Mouse (Mus musculus): Measurements from ENCODE around the gene Ccdc58. TPM values are rescaled to one million over a fixed set of nuclear protein-coding genes. Genes with fewer than 3 reads are reported as not detected.
"Not testable (repeated sequence)": the region's sequence is repeated elsewhere in the genome, so short reads cannot be mapped to it uniquely, and the experiment has no call there.

Ccdc58 gene
- 82.1 and 83.8 TPM in 2 replicates for polyA plus RNA-seq (2015; fragmentation: Nextera tagmentation; extraction: Ambion mirVana)

DNA sequence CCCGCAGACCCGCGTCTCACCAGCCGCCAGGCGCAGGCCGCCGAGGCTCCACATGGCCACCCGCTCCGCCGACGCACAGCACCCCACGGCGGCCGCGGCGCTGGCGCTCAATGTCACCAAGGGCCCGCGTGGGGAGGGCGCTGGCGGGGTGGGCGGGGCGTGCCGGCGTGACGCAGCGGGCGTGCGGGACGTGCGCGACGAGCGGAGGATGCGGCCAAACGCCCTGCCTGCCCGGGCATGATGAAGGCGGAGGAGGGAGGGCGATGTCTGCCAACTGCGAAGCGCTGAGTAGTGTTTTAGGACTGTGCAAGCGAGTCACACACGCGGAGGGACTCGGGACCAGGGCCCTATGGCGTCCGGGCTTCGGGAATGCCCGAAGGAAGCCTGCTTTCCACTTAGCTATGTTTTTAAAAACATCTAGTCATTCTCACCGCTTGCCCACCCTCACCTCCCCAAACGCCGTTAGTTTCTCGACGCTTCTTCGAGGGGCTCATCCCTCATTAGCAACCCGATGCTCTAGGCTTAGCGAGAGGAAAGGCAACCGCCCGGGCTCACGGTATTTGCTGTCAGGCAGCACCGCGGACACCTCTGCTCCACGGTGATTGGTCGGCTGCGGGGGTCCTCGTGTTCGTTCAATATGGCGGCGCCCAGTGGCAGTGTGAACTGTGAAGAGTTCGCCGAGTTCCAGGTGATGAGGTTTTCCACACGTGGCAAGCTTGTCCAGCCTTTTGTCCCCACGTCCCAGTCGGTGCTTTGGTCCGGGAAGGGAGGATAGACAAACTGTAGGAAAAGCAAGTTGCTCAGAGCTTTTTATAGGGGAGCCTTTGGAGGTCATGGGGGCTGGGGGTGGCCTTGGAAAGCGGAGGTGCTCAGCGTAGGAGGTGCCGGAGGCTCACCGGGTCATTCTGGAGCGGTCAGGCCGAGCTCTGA, at the start of gene Ccdc58, which contains the start of gene Fam162a:
Gene Ccdc58, plus strand, starts transcription at position 236 of the 930 bp plus-strand sequence.
Gene Fam162a, minus strand, starts transcription at position 145 of the 930 bp plus-strand sequence.
- no peaks in the 10 kb centered on the region for H3K9me3 ChIP-seq (replicated peaks; ENCODE audit: control insufficient read depth, low read length)
- ATAC-seq (ENCODE audit: insufficient read depth, low FRiP score) = peak; percentile 94
- H3K9ac ChIP-seq (ENCODE audit: low read length) = peak within 1 kb of the TSS; percentile 87
- H3K4me1 ChIP-seq (ENCODE audit: control insufficient read depth, insufficient read depth, low read length) = peaks cover 17% of the 10 kb centered on the region
- peak within 1 kb of the TSS; percentile 67 for H3K4me2 ChIP-seq (ENCODE audit: low read depth, low read length)
- H3K27ac ChIP-seq (ENCODE audit: low read length) = peak within 1 kb of the TSS; percentile 99
- H3K4me3 ChIP-seq (replicated peaks; ENCODE audit: low read length) = peak within 1 kb of the TSS; percentile 90
- no peaks in the 10 kb centered on the region for H3K36me3 ChIP-seq (ENCODE audit: control insufficient read depth, insufficient read depth, low read length)
- H3K27me3 ChIP-seq (ENCODE audit: control insufficient read depth, insufficient read depth, low read length) = no peaks in the 10 kb centered on the region
- WGBS = under 1% methylated on average over 81 of the region's 81 CpGs

DNA sequence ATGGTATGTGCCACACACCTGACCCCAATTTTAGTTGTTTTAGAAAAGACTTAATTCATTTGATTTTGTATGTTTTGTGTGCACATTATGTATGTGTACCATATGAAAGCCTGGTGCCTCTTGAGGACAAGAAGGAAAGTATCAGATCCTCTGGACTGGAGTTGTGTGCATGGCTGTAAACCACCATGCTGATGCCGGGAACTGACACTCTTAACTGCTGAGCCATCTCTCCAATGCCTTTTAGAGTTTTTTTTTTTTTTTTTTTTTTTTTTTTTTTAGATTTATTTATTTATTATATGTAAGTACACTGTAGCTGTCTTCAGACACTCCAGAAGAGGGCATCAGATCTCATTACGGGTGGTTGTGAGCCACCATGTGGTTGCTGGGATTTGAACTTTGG, 43.4 kb upstream of the Ccdc58 start:
- not testable (repeated sequence) for H3K9me3 ChIP-seq (replicated peaks; ENCODE audit: control insufficient read depth, low read length); ATAC-seq (ENCODE audit: insufficient read depth, low FRiP score); H3K4me3 ChIP-seq (replicated peaks; ENCODE audit: low read length); H3K4me2 ChIP-seq (ENCODE audit: low read depth, low read length); H3K27ac ChIP-seq (ENCODE audit: low read length); H3K9ac ChIP-seq (ENCODE audit: low read length); H3K27me3 ChIP-seq (ENCODE audit: control insufficient read depth, insufficient read depth, low read length); H3K4me1 ChIP-seq (ENCODE audit: control insufficient read depth, insufficient read depth, low read length)
- peaks cover 11% of the 10 kb centered on the region for H3K36me3 ChIP-seq (ENCODE audit: control insufficient read depth, insufficient read depth, low read length)
- 89% methylated on average over 1 of the region's 2 CpGs for WGBS

DNA sequence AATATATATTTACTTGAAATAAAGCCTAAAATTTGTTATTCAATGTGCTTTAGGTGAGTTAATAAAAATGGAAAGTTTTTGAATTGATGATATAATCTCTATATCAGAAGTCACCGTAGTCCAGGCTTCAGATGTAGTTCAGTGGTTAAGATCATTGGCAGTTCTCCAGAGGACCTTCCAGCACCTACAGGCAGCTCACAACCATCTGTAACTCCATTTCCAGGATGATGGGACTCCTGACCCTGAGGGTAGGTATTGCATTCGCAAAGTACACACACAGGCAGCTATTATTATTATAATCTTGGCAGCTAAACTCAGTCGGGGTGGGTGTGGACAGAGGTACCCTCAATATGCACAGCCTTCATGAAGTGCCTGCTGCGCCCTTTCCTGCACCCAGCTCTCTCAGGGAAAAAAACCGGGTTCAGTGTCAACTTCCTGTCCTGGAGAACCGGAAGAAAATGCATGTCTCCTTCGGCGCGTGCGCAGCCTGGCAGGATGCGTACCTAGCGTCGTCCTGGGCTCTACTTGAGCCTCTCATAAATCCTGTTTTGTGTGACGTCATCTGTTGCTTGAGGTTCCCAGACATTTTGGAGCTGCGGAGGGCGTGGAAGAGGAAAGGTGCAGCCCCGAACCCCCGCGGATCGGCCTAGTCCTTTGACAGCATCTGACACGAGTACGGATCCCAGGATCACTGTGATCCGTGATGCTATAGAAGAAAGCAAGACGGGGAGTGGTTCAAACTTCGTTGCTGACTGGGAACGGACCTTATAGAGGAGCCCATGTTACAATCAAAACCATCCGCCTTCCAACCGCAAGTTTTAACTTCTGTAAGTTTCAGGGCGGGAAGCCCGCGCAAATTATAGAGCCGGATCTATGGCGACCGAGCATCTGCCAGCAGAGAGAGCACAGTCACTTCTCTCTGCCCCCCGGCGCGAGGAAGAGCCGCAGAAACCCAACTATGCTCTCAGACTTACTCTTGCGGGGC, 30.6 kb upstream of the Ccdc58 start, which contains the start of gene Wdr5b:
Gene Wdr5b, plus strand, starts transcription at position 551 of the 985 bp plus-strand sequence.
- no peaks in the 10 kb centered on the region for H3K9me3 ChIP-seq (replicated peaks; ENCODE audit: control insufficient read depth, low read length)
- H3K4me1 ChIP-seq (ENCODE audit: control insufficient read depth, insufficient read depth, low read length) = peaks cover 12% of the 10 kb centered on the region
- H3K36me3 ChIP-seq (ENCODE audit: control insufficient read depth, insufficient read depth, low read length) = peaks cover 16% of the 10 kb centered on the region
- 1% methylated on average over 39 of the region's 39 CpGs for WGBS
- peak within 1 kb of the TSS; percentile 87 for H3K27ac ChIP-seq (ENCODE audit: low read length)
- H3K9ac ChIP-seq (ENCODE audit: low read length) = peak within 1 kb of the TSS; percentile 85
- peak; percentile 98 for ATAC-seq (ENCODE audit: insufficient read depth, low FRiP score)
- H3K4me3 ChIP-seq (replicated peaks; ENCODE audit: low read length) = peak within 1 kb of the TSS; percentile 73
- H3K27me3 ChIP-seq (ENCODE audit: control insufficient read depth, insufficient read depth, low read length) = no peaks in the 10 kb centered on the region
- H3K4me2 ChIP-seq (ENCODE audit: low read depth, low read length) = peak within 1 kb of the TSS; percentile 69

DNA sequence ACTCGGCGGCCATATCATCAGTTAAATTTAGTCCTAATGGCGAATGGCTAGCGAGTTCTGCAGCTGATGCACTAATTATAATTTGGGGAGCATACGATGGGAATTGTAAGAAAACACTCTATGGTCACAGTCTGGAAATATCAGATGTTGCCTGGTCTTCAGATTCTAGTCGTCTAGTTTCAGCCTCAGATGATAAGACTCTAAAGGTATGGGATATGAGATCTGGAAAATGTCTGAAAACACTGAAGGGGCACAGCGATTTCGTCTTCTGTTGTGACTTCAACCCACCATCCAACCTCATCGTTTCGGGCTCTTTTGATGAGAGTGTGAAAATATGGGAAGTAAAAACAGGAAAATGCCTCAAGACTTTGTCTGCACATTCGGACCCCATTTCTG, 29.9 kb upstream of the Ccdc58 start:
- Histone ChIP-seq H3K9ac (ENCODE audit: low read length) (peak overlapping the region; percentile 85), H3K36me3 (ENCODE audit: control insufficient read depth, insufficient read depth, low read length) (peaks cover 16% of the 10 kb centered on the region), H3K27ac (ENCODE audit: low read length) (peak overlapping the region; percentile 87), H3K9me3 (replicated peaks; ENCODE audit: control insufficient read depth, low read length) (no peaks in the 10 kb centered on the region), H3K27me3 (ENCODE audit: control insufficient read depth, insufficient read depth, low read length) (no peaks in the 10 kb centered on the region), H3K4me2 (ENCODE audit: low read depth, low read length) (peak overlapping the region; percentile 69), H3K4me1 (ENCODE audit: control insufficient read depth, insufficient read depth, low read length) (peaks cover 12% of the 10 kb centered on the region), H3K4me3 (replicated peaks; ENCODE audit: low read length) (peak overlapping the region; percentile 73)
- WGBS = 26% methylated on average over 11 of the region's 11 CpGs
- no peak for ATAC-seq (ENCODE audit: insufficient read depth, low FRiP score)

- Histone ChIP-seq H3K36me3 (ENCODE audit: control insufficient read depth, insufficient read depth, low read length) (peaks cover 24% of the 10 kb centered on the region), H3K4me3 (replicated peaks; ENCODE audit: low read length) (no peak overlapping the region), H3K27ac (ENCODE audit: low read length) (no peak overlapping the region), H3K27me3 (ENCODE audit: control insufficient read depth, insufficient read depth, low read length) (no peaks in the 10 kb centered on the region), H3K4me2 (ENCODE audit: low read depth, low read length) (no peak overlapping the region), H3K9me3 (replicated peaks; ENCODE audit: control insufficient read depth, low read length) (no peaks in the 10 kb centered on the region), H3K9ac (ENCODE audit: low read length) (no peak overlapping the region), H3K4me1 (ENCODE audit: control insufficient read depth, insufficient read depth, low read length) (peaks cover 12% of the 10 kb centered on the region)
- WGBS = 86% methylated on average over 10 of the region's 10 CpGs
- no peak for ATAC-seq (ENCODE audit: insufficient read depth, low FRiP score)
Observed at GRCm38 (mm10) chr16:36043073-36043472, 28.4 kb upstream of the Ccdc58 start.

GRCm38 (mm10) chr16:36043964-36044363, 27.5 kb upstream of the Ccdc58 start:
- Histone ChIP-seq H3K9me3 (replicated peaks; ENCODE audit: control insufficient read depth, low read length) (no peaks in the 10 kb centered on the region), H3K36me3 (ENCODE audit: control insufficient read depth, insufficient read depth, low read length) (peaks cover 33% of the 10 kb centered on the region), H3K9ac (ENCODE audit: low read length) (no peak overlapping the region), H3K4me3 (replicated peaks; ENCODE audit: low read length) (no peak overlapping the region), H3K4me1 (ENCODE audit: control insufficient read depth, insufficient read depth, low read length) (peaks cover 12% of the 10 kb centered on the region), H3K27me3 (ENCODE audit: control insufficient read depth, insufficient read depth, low read length) (no peaks in the 10 kb centered on the region), H3K4me2 (ENCODE audit: low read depth, low read length) (no peak overlapping the region), H3K27ac (ENCODE audit: low read length) (no peak overlapping the region)
- WGBS = 88% methylated on average over 4 of the region's 4 CpGs
- ATAC-seq (ENCODE audit: insufficient read depth, low FRiP score) = no peak

- H3K27ac ChIP-seq (ENCODE audit: low read length) = no peak overlapping the region
- H3K4me1 ChIP-seq (ENCODE audit: control insufficient read depth, insufficient read depth, low read length) = peaks cover 1% of the 10 kb centered on the region; the same call in 1 of the 2 replicates
- peaks cover 54% of the 10 kb centered on the region for H3K36me3 ChIP-seq (ENCODE audit: control insufficient read depth, insufficient read depth, low read length)
- no peak overlapping the region for H3K9ac ChIP-seq (ENCODE audit: low read length)
- no peak overlapping the region for H3K4me2 ChIP-seq (ENCODE audit: low read depth, low read length)
- ATAC-seq (ENCODE audit: insufficient read depth, low FRiP score) = no peak
- no peaks in the 10 kb centered on the region for H3K27me3 ChIP-seq (ENCODE audit: control insufficient read depth, insufficient read depth, low read length)
- H3K4me3 ChIP-seq (replicated peaks; ENCODE audit: low read length) = no peak overlapping the region
- 92% methylated on average over 4 of the region's 4 CpGs for WGBS
- H3K9me3 ChIP-seq (replicated peaks; ENCODE audit: control insufficient read depth, low read length) = no peaks in the 10 kb centered on the region
Observed at GRCm38 (mm10) chr16:36047538-36047937, 23.9 kb upstream of the Ccdc58 start.

DNA sequence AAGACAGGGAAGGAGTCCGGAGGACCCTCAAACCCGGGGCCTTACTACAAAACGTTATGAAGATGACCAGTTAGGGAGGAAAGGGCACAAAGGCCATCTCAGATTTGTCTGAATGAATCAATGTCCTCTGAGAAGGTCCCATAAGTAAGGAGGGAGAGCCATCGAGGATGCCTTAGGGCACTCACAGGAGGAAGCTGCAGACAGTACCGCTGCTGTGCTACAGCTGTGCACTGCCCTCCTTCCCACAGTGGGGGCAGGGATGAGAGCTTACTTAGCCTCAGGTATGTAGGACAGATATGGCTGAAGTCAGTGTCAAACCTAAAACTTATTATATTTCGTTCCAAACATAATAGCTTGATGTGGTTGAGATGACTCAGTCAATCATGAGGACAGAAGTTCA, 20.0 kb upstream of the Ccdc58 start:
- ATAC-seq (ENCODE audit: insufficient read depth, low FRiP score) = no peak
- peaks cover 38% of the 10 kb centered on the region for H3K36me3 ChIP-seq (ENCODE audit: control insufficient read depth, insufficient read depth, low read length)
- no peak overlapping the region for H3K4me2 ChIP-seq (ENCODE audit: low read depth, low read length)
- no peaks in the 10 kb centered on the region for H3K4me1 ChIP-seq (ENCODE audit: control insufficient read depth, insufficient read depth, low read length)
- H3K27ac ChIP-seq (ENCODE audit: low read length) = no peak overlapping the region
- H3K9ac ChIP-seq (ENCODE audit: low read length) = no peak overlapping the region
- no peak overlapping the region for H3K4me3 ChIP-seq (replicated peaks; ENCODE audit: low read length)
- 91% methylated on average over 6 of the region's 6 CpGs for WGBS
- no peaks in the 10 kb centered on the region for H3K9me3 ChIP-seq (replicated peaks; ENCODE audit: control insufficient read depth, low read length)
- no peaks in the 10 kb centered on the region for H3K27me3 ChIP-seq (ENCODE audit: control insufficient read depth, insufficient read depth, low read length)
